Mouse (Mus musculus): ENCODE data around the gene Gucy2e.

DNA sequence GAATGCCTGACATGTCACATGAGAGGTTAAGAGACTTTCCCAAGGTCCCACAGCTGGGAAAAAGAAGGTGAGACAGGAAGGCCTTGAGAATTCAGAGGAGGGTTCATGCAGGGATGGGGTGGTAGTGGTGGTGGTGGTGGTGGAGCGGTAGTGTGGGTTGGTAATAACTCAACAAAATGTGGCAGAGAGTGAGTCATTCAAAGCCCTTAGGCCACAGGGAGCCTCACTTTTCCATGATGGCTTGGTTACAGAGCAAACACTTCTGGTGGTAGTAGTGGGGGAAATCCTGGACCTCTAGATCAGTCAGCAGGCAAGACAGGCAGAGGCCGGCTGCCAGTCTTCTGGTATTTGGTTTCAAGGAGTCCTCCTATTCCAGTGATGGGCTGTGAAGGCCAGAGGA lies 64.2 kb downstream of the Gucy2e start:
- TF ChIP-seq CTCF (IDR thresholded peaks at IDR 0.05; ENCODE audit: low read depth, low read length) (no peak), POLR2A (IDR thresholded peaks at IDR 0.05; ENCODE audit: borderline replicate concordance, low read depth, low read length) (no peak)

All from bone marrow macrophage, adult 2 months (primary cell).